Mouse (Mus musculus) heart, adult 18-20 months (tissue): ENCODE results near the gene Skiv2l. TPM values are rescaled to one million over a fixed set of nuclear protein-coding genes. Genes with fewer than 3 reads are reported as not detected.

ENCODE experiments used
- DNase-seq, 2 experiments: peaks; one replicate each; pipeline ENCODE4 v3.0.0; 2021 to 2022; ENCODE audit warnings: mixed read lengths in 1 of 2
- long read RNA-seq, 2 experiments: library from polyadenylated mRNA; stranded (forward); transcript quantifications; one replicate each; pipeline ENCODE4 v2.0.0; 2021
- total RNA-seq, 2 experiments: library from RNA; stranded (reverse); gene quantifications; 2 replicates each; pipeline ENCODE4 v1.2.3; 2021

Skiv2l gene
- 10 to 100 TPM; 20.5 to 21.0 TPM for total RNA-seq
- long read RNA-seq, experiment 1, transcript Skiv2l-201 (28 exons, 3,951 nt), result major isoform, 9 of 16 reads
- long read RNA-seq, experiment 1, partial matches to known transcripts, result 6 of 16 reads
- long read RNA-seq, experiment 1, other reads (novel, unspliced or antisense), result 0 of 16 reads
- long read RNA-seq, experiment 2, transcript Skiv2l-201 (28 exons, 3,951 nt), result major isoform, 6 of 17 reads
- long read RNA-seq, experiment 2, partial matches to known transcripts, result 6 of 17 reads
- long read RNA-seq, experiment 2, other reads (novel, unspliced or antisense), result 3 of 17 reads

GRCm38 (mm10) chr17:34849722-34850516, at the start of gene Skiv2l, which contains the start of gene Nelfe:
Skiv2l (minus strand) TSS chr17:34850210.
Nelfe (plus strand) TSS chr17:34850391.
- DNase-seq, result peak; percentile 97 to 98

DNA sequence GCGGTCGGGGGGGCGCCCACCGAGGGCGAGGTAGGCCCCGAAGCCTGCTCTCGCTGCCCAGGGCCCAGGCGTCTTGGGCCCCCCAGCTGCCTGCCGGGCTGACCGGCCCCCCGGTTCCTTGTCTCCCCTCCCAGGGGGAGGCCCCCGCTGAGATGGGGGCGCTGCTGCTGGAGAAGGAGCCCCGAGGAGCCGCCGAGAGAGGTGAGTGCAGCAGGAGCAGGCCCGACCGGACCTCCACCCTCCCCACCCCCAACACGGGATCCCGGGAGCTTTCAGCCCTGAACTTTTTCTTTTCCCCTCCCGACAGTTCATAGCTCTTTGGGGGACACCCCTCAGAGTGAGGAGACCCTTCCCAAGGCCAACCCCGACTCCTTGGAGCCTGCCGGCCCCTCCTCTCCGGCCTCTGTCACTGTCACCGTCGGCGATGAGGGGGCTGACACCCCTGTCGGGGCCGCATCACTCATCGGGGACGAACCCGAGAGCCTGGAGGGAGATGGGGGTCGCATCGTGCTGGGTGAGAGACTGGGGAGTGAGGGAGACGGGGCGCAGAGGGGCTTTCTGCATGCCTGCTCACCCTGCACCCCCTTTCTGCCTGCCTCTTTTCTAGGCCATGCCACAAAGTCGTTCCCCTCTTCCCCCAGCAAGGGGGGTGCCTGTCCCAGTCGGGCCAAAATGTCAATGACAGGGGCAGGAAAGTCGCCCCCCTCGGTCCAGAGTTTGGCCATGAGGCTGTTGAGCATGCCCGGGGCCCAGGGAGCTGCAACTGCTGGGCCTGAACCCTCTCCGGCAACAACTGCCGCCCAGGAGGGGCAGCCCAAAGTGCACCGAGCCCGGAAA, 49.3 kb upstream of the Skiv2l start:
- peak; percentile 44 to 69 for DNase-seq

- no peak for DNase-seq
Observed at GRCm38 (mm10) chr17:34898706-34899052, 48.7 kb upstream of the Skiv2l start.

GRCm38 (mm10) chr17:34898160-34898586, 48.2 kb upstream of the Skiv2l start, which contains the start of the genes C2 and Ehmt2:
C2 (minus strand) TSS chr17:34898265.
Ehmt2 (plus strand) TSS chr17:34898469.
- DNase-seq, result peak; percentile 87 to 88

GRCm38 (mm10) chr17:34897373-34898159, 47.6 kb upstream of the Skiv2l start:
- peak; percentile 35 to 45 for DNase-seq

DNA sequence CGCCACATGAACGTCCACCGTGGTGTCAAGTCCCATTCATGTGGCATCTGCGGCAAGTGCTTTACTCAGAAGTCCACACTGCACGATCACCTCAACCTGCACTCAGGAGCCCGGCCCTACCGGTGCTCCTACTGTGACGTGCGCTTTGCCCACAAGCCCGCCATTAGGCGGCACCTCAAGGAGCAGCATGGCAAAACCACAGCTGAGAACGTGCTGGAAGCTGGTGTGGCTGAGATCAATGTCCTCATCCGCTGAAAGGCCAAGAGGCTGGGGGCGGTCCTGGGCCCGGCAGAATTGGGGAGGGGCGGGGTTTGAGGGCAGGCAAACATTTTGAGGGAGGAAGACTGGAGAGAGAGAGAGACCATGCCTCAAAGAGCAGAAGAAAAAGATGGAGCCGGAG, 46.4 kb upstream of the Skiv2l start:
- no peak for DNase-seq

- no peak for DNase-seq
Observed at GRCm38 (mm10) chr17:34895724-34896123, 45.7 kb upstream of the Skiv2l start.

DNA sequence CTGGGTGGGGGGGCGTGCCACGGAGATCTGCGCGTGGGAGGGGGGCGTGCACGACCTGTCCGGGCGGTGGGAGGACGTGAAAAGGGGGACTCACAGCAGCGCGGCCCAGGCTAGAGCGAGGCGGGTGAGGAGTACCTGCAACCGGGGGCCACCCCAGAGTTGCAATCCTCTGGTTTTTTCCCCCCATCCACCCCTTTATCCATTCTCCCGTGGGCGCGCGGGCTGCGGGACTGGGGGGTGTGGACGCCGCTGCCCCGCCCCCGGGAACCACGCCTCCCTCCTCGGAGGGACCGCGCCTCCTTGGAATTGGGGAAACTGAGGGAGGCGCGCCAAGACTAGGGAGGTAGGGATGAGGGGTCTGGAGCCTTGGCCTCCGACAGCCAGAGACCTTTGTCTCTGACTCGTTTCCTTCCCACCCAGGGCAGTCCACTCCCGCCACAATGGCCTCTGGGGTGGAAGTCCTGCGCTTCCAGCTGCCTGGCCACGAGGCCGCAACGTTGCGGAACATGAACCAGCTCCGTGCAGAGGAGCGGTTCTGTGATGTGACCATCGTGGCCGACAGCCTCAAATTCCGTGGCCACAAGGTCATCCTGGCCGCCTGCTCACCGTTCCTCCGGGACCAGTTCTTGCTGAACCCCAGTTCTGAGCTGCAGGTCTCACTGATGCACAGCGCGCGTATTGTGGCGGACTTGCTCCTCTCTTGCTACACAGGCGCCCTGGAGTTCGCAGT, 45.0 kb upstream of the Skiv2l start:
- peak; percentile 60 to 71 for DNase-seq

DNA sequence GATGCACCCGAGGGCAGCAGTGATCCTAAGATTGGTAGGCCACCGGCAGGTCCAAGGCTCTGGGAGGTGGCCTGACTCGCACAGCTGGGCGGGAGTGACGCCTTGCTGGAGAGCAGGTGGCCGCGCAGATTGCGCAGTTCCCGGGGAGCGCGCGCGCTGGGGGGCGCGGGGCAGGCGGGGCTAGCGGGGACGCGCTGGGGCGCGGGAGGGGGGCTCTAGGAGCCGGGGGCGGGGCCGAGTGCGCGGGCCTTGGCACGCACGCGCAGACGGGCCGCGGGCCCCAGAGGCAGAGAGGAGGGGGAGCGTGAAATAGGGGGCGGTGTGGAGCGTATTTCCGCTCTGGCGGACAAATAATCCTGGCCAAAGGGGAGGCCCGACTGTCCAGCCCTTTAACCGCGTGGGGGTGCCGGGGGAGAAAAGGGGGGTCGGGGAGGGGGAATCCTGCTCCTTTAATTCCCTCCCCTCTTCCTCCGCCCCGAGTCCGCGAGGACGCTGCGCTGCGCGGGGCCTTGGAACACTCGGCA, 44.1 kb upstream of the Skiv2l start:
- peak; percentile 94 to 96 for DNase-seq

DNA sequence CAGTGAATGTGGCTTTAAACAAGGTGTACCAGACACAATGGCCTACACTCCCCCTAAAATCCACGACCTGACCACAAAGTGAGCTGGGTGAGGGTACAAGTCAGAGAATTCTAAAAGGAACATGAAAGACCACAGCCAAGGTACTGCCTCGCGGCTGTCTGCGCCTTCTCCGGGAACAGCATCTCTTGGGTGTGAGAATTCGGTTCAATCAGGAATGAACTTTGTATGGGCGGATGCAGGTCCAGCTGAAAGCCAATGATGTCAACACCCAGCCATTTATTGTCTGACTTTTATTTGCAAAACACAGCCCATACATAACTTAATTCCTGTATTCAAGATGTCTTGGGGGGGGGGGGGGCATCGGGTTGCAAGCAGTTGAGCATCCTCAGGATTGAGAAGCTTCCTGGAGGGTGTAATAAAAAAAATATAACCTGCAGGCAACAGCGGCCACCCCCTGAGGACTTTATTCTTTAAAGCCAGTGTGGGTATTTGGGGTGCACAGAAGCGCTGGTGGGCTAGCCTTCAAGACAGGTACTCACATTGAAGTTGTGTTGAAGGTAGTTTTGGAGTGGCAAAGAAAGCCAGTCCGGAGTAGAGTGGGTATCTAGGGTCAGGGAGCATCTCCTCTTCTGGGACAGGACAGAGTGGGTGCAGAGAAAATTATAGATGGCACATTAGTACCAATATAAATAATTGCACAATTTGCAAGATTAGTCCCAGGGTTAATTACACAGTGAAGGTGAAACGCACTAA, 43.2 kb upstream of the Skiv2l start:
- DNase-seq, result no peak

- DNase-seq, result no peak
Observed at GRCm38 (mm10) chr17:34891377-34891776, 41.4 kb upstream of the Skiv2l start.

DNA sequence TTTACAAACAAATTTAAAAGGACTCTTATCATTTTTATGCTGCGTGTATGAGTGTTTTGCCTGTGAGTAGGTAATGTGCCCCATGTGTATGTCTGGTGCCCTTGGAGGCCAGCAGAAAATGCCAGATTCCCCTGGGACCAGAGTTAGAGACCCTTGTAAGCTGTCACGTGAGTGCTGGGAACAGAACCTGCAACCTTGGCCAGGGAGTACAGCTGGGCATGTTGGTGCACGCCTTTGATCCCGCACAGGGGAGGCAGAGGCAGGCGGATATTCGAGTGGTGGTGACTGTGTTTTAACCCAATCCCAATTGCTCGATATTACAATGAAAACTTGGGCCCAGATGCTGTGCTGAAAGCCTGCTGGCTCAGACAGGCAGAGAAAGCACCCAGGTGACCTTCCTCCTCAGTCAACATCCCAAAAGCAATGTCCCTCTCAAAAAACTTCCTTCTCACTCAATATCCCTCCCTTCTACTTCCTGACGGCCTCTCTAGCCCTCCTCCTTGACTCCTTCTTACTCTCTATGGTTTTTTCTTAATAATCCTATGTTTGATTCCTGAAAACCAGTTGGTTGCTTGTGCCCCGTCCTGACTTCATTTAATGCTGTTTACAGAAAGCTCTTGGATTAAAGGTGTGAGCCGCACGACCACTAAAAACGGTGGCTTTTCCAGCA, 40.2 kb upstream of the Skiv2l start:
- no peak for DNase-seq

GRCm38 (mm10) chr17:34887942-34888341, 37.9 kb upstream of the Skiv2l start:
- DNase-seq, result no peak

DNA sequence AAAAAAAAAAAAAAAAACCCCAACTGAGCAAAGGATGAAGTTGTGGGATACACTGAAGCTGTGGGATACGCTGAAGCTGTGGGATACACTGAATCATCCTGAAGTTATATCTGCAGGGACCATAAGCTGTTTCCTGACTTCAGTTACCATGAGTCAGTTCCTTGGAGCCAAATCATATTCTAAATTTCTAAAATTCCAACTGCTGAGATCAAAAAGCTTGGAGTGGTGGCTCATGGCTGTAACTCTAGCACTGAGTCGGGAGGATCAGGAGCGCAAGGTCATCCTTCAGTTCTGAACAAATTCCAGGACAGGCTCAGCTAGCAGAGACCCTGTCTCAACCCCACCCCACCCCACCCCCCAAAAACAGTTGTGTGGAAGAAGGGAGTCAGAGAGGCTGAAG, 35.6 kb upstream of the Skiv2l start:
- no peak for DNase-seq

DNA sequence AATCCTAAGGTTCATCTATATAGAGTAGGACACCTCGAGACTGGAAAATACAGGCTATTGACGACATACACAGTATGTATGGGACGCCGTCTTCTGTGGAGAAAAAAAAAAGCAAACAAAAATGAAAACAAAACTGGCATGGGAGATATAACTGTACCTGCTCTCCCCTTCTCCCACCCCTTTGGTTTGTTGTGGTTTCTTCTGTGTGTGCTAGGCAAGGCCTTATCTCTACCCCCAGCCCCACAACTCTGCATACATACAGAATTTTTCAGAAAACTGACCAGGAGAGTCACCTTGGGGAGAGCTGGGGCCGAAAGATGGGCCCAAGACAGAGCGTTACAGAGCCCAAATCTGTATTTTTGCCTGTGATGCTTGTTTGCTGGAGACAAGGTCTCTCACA, 34.7 kb upstream of the Skiv2l start:
- DNase-seq, result no peak

- DNase-seq, result no peak
Observed at GRCm38 (mm10) chr17:34883332-34883731, 33.3 kb upstream of the Skiv2l start.

GRCm38 (mm10) chr17:34881683-34882310, 31.8 kb upstream of the Skiv2l start, which contains the start of gene Gm20547:
Gm20547 (minus strand) TSS chr17:34882042.
- DNase-seq, result no peak

- no peak for DNase-seq
Observed at GRCm38 (mm10) chr17:34881166-34881565, 31.2 kb upstream of the Skiv2l start.
